Mouse (Mus musculus): ENCODE measurements around the gene Nmd3. TPM values are rescaled to one million over a fixed set of nuclear protein-coding genes. Genes with fewer than 3 reads are reported as not detected.

Gene Nmd3
- total RNA-seq, 1 experiment, result 213 TPM

DNA sequence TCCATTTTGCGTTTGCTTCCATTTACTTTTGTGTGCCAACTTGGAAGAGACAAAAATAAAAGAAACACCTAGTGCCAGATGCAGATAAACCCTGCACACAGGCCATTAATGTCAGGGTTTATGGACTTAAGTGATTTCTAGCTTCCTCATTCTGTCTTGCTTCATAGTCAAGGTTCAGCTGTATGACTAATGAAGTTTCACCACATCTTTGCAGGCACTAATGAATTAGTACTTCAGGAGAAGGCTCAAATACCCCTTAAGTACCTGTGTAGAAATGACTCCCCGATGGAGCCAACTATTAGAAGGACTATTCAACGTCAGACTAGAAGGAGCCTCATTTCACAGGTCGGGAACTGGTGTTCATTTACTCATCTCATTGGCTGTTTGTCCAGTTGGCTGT lies 51.6 kb downstream of the Nmd3 start:
- Histone ChIP-seq H3K4me1 (ENCODE audit: control insufficient read depth in 2 of 2, insufficient read depth in 2 of 2, low read length in 2 of 2, poor library complexity in 1 of 2) (no peaks in the 10 kb centered on the region), H3K9me3 (ENCODE audit: control insufficient read depth, insufficient read depth, low read depth, low read length) (no peaks in the 10 kb centered on the region), H3K36me3 (ENCODE audit: control insufficient read depth, insufficient read depth, low read length, poor library complexity, severe bottlenecking) (no peaks in the 10 kb centered on the region), H3K9ac (ENCODE audit: insufficient read depth, low read depth, low read length, poor library complexity, severe bottlenecking) (no peak overlapping the region), H3K27ac (ENCODE audit: insufficient read depth, low read depth, low read length, poor library complexity, severe bottlenecking) (no peak overlapping the region), H3K4me3 (ENCODE audit: insufficient read depth in 1 of 2, low read depth in 1 of 2, low read length in 2 of 2, poor library complexity in 1 of 2, severe bottlenecking in 1 of 2) (no peak overlapping the region)
- in situ Hi-C loops (cut with MboI; ENCODE audit: low sequenced_read_pairs in 2 of 2, unreplicated experiment in 2 of 2), result no loop called here
- TF ChIP-seq HCFC1 (IDR thresholded peaks at IDR 0.05; ENCODE audit: borderline replicate concordance, insufficient read depth, low read length) (no peak), CHD2 (IDR thresholded peaks at IDR 0.05; ENCODE audit: low read depth, low read length) (no peak), ZC3H11A (IDR thresholded peaks at IDR 0.05; ENCODE audit: borderline replicate concordance, low read depth, low read length) (no peak), MAFK (IDR thresholded peaks at IDR 0.05; ENCODE audit: insufficient read depth, low read depth, low read length) (no peak), ZNF384 (IDR thresholded peaks at IDR 0.05; ENCODE audit: low read depth, low read length) (no peak)
- DNase-seq (ENCODE audit: low read depth, low spot score), result no peak

DNA sequence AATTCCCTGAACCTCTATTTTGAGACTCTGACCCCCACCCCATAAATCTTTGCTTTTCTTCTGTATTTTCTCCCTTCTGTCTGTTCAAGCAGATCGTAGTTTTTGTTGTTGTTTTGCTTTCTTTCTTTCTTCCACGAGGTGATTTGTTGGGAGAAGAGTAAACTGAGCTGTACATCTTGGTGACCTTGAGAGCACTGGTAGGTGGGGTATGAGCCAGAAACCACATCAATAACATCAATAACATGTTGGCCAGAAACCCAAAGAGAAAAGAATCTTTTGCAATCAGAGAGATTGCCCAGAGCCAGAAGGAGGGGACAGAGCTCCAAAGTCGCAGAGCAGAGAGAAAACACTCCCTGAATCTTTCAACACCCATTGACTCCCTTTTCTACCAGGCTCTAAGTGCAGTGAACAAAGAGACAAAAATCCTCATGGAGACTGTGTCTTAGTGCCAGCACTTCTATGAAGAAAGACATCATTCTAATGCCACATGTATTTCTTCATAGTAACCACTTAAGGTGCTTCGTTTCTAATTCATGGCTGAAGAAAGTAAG lies 57.5 kb downstream of the Nmd3 start:
- H3K9me3 ChIP-seq (ENCODE audit: control insufficient read depth, insufficient read depth, low read depth, low read length), result no peaks in the 10 kb centered on the region
- no peak overlapping the region for H3K4me3 ChIP-seq (ENCODE audit: insufficient read depth in 1 of 2, low read depth in 1 of 2, low read length in 2 of 2, poor library complexity in 1 of 2, severe bottlenecking in 1 of 2)
- in situ Hi-C loops (cut with MboI; ENCODE audit: low sequenced_read_pairs in 2 of 2, unreplicated experiment in 2 of 2), result no loop called here
- H3K27ac ChIP-seq (ENCODE audit: insufficient read depth, low read depth, low read length, poor library complexity, severe bottlenecking), result no peak overlapping the region
- H3K4me1 ChIP-seq (ENCODE audit: control insufficient read depth in 2 of 2, insufficient read depth in 2 of 2, low read length in 2 of 2, poor library complexity in 1 of 2), result no peaks in the 10 kb centered on the region
- no peaks in the 10 kb centered on the region for H3K36me3 ChIP-seq (ENCODE audit: control insufficient read depth, insufficient read depth, low read length, poor library complexity, severe bottlenecking)
- no peak for TF ChIP-seq ZC3H11A (IDR thresholded peaks at IDR 0.05; ENCODE audit: borderline replicate concordance, low read depth, low read length)
- TF ChIP-seq ZNF384 (IDR thresholded peaks at IDR 0.05; ENCODE audit: low read depth, low read length), result no peak
- no peak for TF ChIP-seq CHD2 (IDR thresholded peaks at IDR 0.05; ENCODE audit: low read depth, low read length)
- no peak for TF ChIP-seq MAFK (IDR thresholded peaks at IDR 0.05; ENCODE audit: insufficient read depth, low read depth, low read length)
- TF ChIP-seq HCFC1 (IDR thresholded peaks at IDR 0.05; ENCODE audit: borderline replicate concordance, insufficient read depth, low read length), result no peak
- H3K9ac ChIP-seq (ENCODE audit: insufficient read depth, low read depth, low read length, poor library complexity, severe bottlenecking), result no peak overlapping the region
- no peak for DNase-seq (ENCODE audit: low read depth, low spot score)

DNA sequence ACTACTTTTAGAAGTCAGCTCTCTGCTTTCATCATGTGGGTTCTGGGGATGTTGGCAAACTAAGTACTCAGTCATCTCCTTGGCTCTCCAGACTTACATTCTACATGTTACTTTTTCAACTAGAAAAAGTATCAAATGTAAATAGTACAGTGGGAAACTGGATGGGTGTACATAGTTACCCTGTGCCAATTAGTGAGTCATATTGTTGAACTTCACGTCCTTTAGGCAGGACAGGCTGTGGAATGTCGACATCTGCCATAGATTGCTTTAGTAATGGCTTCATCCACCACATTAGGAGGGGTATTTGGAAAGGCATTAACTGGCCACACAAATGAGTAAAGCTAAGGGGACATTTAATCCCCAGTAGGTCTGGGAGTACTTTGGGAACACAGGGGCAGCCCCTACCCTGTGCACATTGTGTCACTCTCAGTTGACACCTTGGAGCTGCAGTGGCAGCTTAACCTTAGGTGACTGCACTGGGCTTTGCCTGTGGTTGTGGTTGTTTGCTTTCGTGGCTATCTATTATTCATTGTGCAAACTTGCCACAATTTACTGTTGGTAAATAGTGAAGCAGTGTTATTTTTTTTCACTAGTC lies 71.1 kb downstream of the Nmd3 start:
- no peak overlapping the region for H3K27ac ChIP-seq (ENCODE audit: insufficient read depth, low read depth, low read length, poor library complexity, severe bottlenecking)
- no peak overlapping the region for H3K9ac ChIP-seq (ENCODE audit: insufficient read depth, low read depth, low read length, poor library complexity, severe bottlenecking)
- in situ Hi-C loops (cut with MboI; ENCODE audit: low sequenced_read_pairs in 2 of 2, unreplicated experiment in 2 of 2), result no loop called here
- H3K4me3 ChIP-seq (ENCODE audit: insufficient read depth in 1 of 2, low read depth in 1 of 2, low read length in 2 of 2, poor library complexity in 1 of 2, severe bottlenecking in 1 of 2), result no peak overlapping the region
- H3K9me3 ChIP-seq (ENCODE audit: control insufficient read depth, insufficient read depth, low read depth, low read length), result no peaks in the 10 kb centered on the region
- no peaks in the 10 kb centered on the region; the same call in 1 of the 2 replicates for H3K36me3 ChIP-seq (ENCODE audit: control insufficient read depth, insufficient read depth, low read length, poor library complexity, severe bottlenecking)
- no peak for DNase-seq (ENCODE audit: low read depth, low spot score)
- TF ChIP-seq ZNF384 (IDR thresholded peaks at IDR 0.05; ENCODE audit: low read depth, low read length), result no peak
- TF ChIP-seq MAFK (IDR thresholded peaks at IDR 0.05; ENCODE audit: insufficient read depth, low read depth, low read length), result no peak
- no peak for TF ChIP-seq CHD2 (IDR thresholded peaks at IDR 0.05; ENCODE audit: low read depth, low read length)
- no peak for TF ChIP-seq ZC3H11A (IDR thresholded peaks at IDR 0.05; ENCODE audit: borderline replicate concordance, low read depth, low read length)
- no peak for TF ChIP-seq HCFC1 (IDR thresholded peaks at IDR 0.05; ENCODE audit: borderline replicate concordance, insufficient read depth, low read length)
- H3K4me1 ChIP-seq (ENCODE audit: control insufficient read depth in 2 of 2, insufficient read depth in 2 of 2, low read length in 2 of 2, poor library complexity in 1 of 2), result no peaks in the 10 kb centered on the region

DNA sequence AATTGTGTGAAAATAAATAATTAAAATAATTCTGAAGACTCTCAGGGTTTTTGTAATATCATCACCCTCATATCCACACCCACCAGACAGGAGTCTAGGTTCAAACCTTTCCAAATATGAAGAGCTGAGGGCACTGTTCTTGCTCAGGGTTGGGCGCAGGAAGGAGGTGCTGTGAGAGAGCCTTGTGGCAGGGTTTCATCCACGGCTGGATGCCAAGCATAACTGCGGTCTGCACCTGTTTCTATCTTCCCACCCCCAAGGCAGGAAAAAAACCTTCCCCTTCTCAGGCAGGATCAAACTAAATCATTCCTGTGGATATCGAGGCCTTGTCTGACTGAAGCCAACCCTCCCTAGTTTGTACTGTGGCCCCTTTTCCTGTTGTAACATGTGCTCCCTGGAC lies 75.7 kb downstream of the Nmd3 start:
- no peak overlapping the region for H3K4me3 ChIP-seq (ENCODE audit: insufficient read depth in 1 of 2, low read depth in 1 of 2, low read length in 2 of 2, poor library complexity in 1 of 2, severe bottlenecking in 1 of 2)
- in situ Hi-C loops (cut with MboI; ENCODE audit: low sequenced_read_pairs in 2 of 2, unreplicated experiment in 2 of 2), result no loop called here
- no peaks in the 10 kb centered on the region; the same call in 1 of the 2 replicates for H3K36me3 ChIP-seq (ENCODE audit: control insufficient read depth, insufficient read depth, low read length, poor library complexity, severe bottlenecking)
- no peak for DNase-seq (ENCODE audit: low read depth, low spot score)
- H3K27ac ChIP-seq (ENCODE audit: insufficient read depth, low read depth, low read length, poor library complexity, severe bottlenecking), result no peak overlapping the region
- no peaks in the 10 kb centered on the region for H3K4me1 ChIP-seq (ENCODE audit: control insufficient read depth in 2 of 2, insufficient read depth in 2 of 2, low read length in 2 of 2, poor library complexity in 1 of 2)
- no peak overlapping the region for H3K9ac ChIP-seq (ENCODE audit: insufficient read depth, low read depth, low read length, poor library complexity, severe bottlenecking)
- no peaks in the 10 kb centered on the region for H3K9me3 ChIP-seq (ENCODE audit: control insufficient read depth, insufficient read depth, low read depth, low read length)
- TF ChIP-seq MAFK (IDR thresholded peaks at IDR 0.05; ENCODE audit: insufficient read depth, low read depth, low read length) (no peak), CHD2 (IDR thresholded peaks at IDR 0.05; ENCODE audit: low read depth, low read length) (no peak), HCFC1 (IDR thresholded peaks at IDR 0.05; ENCODE audit: borderline replicate concordance, insufficient read depth, low read length) (no peak), ZNF384 (IDR thresholded peaks at IDR 0.05; ENCODE audit: low read depth, low read length) (no peak), ZC3H11A (IDR thresholded peaks at IDR 0.05; ENCODE audit: borderline replicate concordance, low read depth, low read length) (no peak)

All from ES-E14 (cell line).